Mouse (Mus musculus) limb, embryonic 10.5 days (tissue): ENCODE results near the gene Znrf2. TPM values are rescaled to one million over a fixed set of nuclear protein-coding genes. Genes with fewer than 3 reads are reported as not detected.
"Not testable (repeated sequence)": the region's sequence is repeated elsewhere in the genome, so short reads cannot be mapped to it uniquely, and the experiment has no call there.

Experiments used
- DNase-seq: peaks from one replicate; pipeline ENCODE4 v3.0.0-alpha.2; 2017; ENCODE audit warnings: low spot score
- H3K27ac ChIP-seq: fragments of 300-500 bp; sonication (generic); 2 replicates; pipeline ENCODE4 v1.5.1; 2016; ENCODE audit warnings: mild to moderate bottlenecking
- H3K27me3 ChIP-seq: fragments of 300-500 bp; sonication (generic); 2 replicates; pipeline ENCODE4 v1.6.1; 2016; ENCODE audit warnings: low read depth, mild to moderate bottlenecking; ENCODE audit not compliant: poor library complexity, severe bottlenecking
- H3K36me3 ChIP-seq: fragments of 300-500 bp; sonication (generic); 2 replicates; pipeline ENCODE4 v1.6.1; 2016; ENCODE audit warnings: mild to moderate bottlenecking, moderate library complexity
- H3K4me1 ChIP-seq: fragments of 300-500 bp; sonication (generic); 2 replicates; pipeline ENCODE4 v1.6.1; 2016
- H3K4me3 ChIP-seq: fragments of 300-500 bp; sonication (generic); 2 replicates; pipeline ENCODE4 v1.5.1; 2016; ENCODE audit warnings: mild to moderate bottlenecking, moderate library complexity
- H3K9me3 ChIP-seq: fragments of 300-500 bp; sonication (generic); replicated peaks from 2 replicates; pipeline ENCODE4 v1.6.1; 2016; ENCODE audit warnings: mild to moderate bottlenecking
- WGBS: fragments of 180-500 bp; shearing (Covaris S2); methylation state at CpG from one replicate; pipeline ENCODE4 v1.1.7; 2016; 5-methylcytosine and 5-hydroxymethylcytosine counted together
- polyA plus RNA-seq: library from polyadenylated mRNA; unstranded; fragments of >200 nt; fragmentation: Nextera tagmentation; extraction: Ambion mirVana; gene quantifications from 2 replicates; pipeline ENCODE4 v1.2.1, GENCODE M21; 2016

The Znrf2 gene
- polyA plus RNA-seq, 1 experiment from 2014 or later, result 2.0 TPM

DNA sequence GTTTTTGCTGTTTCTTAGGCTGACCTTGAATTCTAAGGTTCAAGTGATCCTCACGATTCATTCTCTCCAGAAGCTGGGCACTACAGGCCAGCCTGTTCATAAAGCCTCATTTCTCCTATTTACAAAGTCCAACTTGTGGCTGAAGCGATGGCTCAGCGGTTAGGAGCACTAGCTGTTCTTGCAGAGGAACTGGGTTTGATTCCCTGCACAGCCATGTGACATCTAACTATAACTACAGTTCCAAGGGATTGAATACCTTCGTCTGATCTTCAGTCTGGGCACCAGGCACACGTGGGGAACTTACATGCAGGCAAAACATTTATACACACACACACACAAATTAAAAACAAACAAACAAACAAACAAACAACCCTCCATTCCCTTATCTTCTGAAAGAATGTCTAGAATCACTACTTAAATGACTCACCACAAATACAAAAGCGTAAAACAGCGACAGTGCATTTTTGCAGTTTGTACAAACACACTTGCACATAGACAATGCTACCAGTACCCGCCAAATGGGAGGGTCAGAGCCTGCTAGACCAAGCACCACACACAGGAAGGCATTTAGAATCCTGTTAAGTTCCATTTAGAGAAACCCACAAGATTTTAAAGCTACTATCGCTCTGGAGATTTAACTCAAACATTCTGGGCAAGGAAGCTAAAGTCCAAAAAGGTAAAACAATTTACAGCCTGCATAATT lies 1.1 kb upstream of the Znrf2 start:
- DNase-seq, result no peak
- H3K4me3 ChIP-seq, result no peak overlapping the region
- no peaks in the 10 kb centered on the region for H3K36me3 ChIP-seq
- 0 out of 2 replicates have a peak overlapping the region, but pooled peaks have one; percentile 94 for H3K27ac ChIP-seq
- H3K4me1 ChIP-seq, result peaks cover 32% of the 10 kb centered on the region
- no peaks in the 10 kb centered on the region for H3K9me3 ChIP-seq
- WGBS, result 86% methylated on average over 9 of the region's 9 CpGs
- no peaks in the 10 kb centered on the region for H3K27me3 ChIP-seq

DNA sequence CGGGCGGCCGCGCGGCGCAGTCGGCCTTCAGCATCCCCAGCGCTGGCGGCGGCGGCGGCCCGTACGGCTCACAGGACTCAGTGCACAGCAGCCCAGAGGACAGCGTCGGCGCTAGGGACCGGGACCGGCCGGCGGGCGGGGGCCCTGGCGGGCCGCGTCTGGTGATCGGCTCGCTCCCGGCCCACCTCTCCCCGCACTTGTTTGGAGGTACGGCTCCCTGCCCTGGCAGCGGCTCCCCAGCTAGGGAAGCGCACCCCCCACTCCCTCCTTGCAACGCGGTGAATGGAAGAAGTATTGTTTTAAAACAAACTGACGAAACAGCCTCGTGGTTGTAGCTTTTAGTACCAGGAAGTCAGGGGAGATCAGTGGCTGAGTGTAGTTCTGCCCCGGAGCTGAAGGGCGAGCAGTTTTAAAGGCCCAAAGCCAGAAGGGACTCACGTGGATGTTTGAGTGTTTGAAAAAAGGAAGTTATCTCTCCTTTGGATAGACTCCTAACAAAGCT lies 601 bp downstream of the Znrf2 start:
- no peaks in the 10 kb centered on the region for H3K36me3 ChIP-seq
- H3K4me3 ChIP-seq, result peak overlapping the region; percentile 80
- H3K27me3 ChIP-seq, result no peaks in the 10 kb centered on the region
- H3K4me1 ChIP-seq, result peaks cover 34% of the 10 kb centered on the region
- no peaks in the 10 kb centered on the region for H3K9me3 ChIP-seq
- H3K27ac ChIP-seq, result peak overlapping the region; percentile 94
- 9% methylated on average over 39 of the region's 39 CpGs for WGBS
- DNase-seq, result peak; percentile 71

DNA sequence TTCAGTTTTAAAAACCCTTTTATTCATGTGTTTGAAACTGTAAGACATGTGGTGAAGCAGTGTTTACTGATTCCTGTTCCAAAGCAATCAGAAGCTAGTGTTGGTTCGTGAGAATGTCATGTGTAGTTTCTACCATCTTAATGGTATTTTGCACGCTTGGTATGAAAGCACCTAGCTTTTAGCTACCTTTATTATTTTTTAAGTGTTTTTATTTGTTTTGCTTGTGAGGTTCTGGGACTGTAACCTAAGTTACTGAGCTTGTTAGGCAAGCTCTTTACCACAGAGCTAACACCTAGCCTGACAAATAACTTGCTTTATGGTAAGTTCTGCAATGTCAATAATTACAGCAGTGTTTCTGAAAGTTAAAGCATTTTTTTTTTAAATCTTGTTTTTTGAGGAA lies 1.7 kb downstream of the Znrf2 start:
- H3K27ac ChIP-seq, result no peak overlapping the region
- H3K27me3 ChIP-seq, result no peaks in the 10 kb centered on the region
- 0 out of 2 replicates have a peak, but pooled peaks cover 5% of the 10 kb centered on the region for H3K36me3 ChIP-seq
- peak overlapping the region; percentile 80 for H3K4me3 ChIP-seq
- no peak for DNase-seq
- no peaks in the 10 kb centered on the region for H3K9me3 ChIP-seq
- WGBS, result 72% methylated on average over 2 of the region's 2 CpGs
- H3K4me1 ChIP-seq, result peaks cover 34% of the 10 kb centered on the region

DNA sequence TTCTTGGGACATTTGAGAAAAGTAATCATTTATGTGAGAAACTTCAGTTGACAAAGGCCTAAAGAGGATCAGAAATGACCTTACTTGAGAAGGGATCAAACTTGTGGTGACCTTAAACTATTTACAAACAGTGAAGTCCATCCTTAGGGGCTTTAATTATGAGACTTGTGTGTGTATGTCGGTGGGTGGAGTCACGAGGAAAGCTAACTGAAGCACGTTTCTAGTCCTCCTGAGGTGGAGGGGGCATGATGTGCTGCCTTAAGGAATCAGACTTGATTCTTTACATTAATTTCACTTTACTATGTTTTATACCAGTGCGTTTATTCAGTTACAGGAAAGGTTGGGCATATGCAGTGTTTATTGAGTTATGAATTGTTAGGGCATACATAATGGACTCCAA lies 2.6 kb downstream of the Znrf2 start:
- Histone ChIP-seq H3K27ac (no peak overlapping the region), H3K9me3 (no peaks in the 10 kb centered on the region), H3K4me1 (peaks cover 34% of the 10 kb centered on the region), H3K4me3 (no peak overlapping the region), H3K27me3 (no peaks in the 10 kb centered on the region), H3K36me3 (0 out of 2 replicates have a peak, but pooled peaks cover 5% of the 10 kb centered on the region)
- DNase-seq, result no peak
- WGBS, result 36% methylated on average over 4 of the region's 4 CpGs

DNA sequence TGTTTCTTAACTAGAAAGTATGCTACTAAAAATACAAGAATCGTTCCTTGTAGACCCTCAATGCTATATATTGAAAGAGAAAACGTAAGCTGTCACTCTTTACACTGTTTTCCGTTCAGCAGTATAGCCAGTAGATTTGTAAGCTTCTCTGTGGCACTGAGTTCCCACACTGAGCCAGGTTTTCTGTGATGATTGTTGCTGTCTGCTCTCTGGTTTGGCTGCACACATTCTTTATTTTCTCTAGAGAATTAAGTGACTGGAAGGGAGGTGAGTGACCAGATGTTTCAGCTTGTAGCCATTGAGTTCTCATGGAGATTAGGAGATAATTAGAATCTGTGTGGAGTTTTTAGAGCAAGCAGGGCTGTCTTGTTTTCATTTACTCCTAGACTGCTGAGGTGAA lies 3.0 kb downstream of the Znrf2 start:
- no peak for DNase-seq
- Histone ChIP-seq H3K9me3 (no peaks in the 10 kb centered on the region), H3K27ac (no peak overlapping the region), H3K4me3 (no peak overlapping the region), H3K36me3 (0 out of 2 replicates have a peak, but pooled peaks cover 5% of the 10 kb centered on the region), H3K27me3 (no peaks in the 10 kb centered on the region), H3K4me1 (peaks cover 34% of the 10 kb centered on the region)
- 69% methylated on average over 3 of the region's 3 CpGs for WGBS

DNA sequence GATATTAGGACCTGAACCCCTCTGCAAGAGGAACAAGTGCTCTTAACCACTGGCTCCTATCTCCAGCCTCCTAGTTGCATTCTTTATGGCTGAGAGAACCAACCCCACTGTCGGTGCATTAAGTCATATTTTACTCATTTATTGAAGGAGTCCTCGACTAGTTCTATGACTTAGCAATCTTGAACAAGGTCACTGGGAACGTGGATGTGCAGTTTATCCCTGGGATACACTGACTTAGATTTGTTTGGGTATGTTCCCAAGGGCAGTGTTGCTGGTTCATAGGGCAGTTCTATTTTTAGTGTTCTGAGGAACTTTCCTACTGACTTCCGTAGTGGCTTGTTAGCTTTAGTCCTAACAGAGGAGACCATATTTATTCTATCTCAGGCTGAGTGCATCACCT lies 5.6 kb downstream of the Znrf2 start:
- DNase-seq, result no peak
- H3K27me3 ChIP-seq, result no peaks in the 10 kb centered on the region
- no peak overlapping the region for H3K27ac ChIP-seq
- 0 out of 2 replicates have a peak, but pooled peaks cover 5% of the 10 kb centered on the region for H3K36me3 ChIP-seq
- no peaks in the 10 kb centered on the region for H3K9me3 ChIP-seq
- 89% methylated on average over 4 of the region's 4 CpGs for WGBS
- no peak overlapping the region for H3K4me3 ChIP-seq
- peaks cover 28% of the 10 kb centered on the region for H3K4me1 ChIP-seq

DNA sequence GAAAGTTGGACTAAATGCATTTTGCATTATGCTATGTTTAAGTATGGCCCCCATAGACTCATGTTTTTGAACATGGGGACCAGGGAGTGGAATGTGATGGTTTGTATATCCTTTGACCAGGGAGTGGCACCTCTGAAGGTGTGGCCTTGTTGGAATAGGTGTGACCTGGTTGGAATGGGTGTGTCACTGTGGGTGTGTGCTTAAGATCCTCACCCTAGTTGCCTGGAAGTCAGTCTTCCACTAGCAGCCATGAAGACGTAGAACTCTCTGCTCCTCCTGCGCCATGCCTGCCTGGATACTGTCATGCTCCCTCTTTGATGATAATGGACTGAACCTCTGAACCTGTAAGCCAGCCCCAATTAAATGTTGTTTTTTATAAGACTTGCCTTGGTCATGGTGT lies 7.8 kb downstream of the Znrf2 start:
- not testable (repeated sequence) for H3K4me3 ChIP-seq, H3K27ac ChIP-seq, H3K36me3 ChIP-seq, DNase-seq, H3K27me3 ChIP-seq, H3K9me3 ChIP-seq
- peaks cover 11% of the 10 kb centered on the region for H3K4me1 ChIP-seq
- 100% methylated on average over 2 of the region's 2 CpGs for WGBS

DNA sequence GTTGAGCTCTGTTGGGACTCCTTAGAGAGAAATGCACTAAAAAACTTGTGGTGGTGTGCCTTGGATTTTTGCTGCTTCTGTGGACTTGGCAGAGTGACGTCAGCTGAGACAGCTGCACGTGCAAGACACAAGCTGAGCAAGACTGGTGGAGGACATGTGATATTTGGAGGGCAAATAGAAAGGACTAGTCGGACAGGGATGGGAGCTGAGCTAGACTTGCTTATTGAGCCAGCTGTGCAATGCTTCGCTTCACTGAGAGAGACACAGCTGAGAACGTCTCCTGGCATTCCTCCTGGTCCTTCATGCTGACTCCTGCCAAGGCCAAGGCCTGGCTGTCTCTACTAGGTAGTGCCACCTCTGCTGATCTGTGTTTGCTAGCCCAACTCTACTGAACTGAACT lies 10.8 kb downstream of the Znrf2 start:
- Histone ChIP-seq H3K36me3 (0 out of 2 replicates have a peak, but pooled peaks cover 5% of the 10 kb centered on the region), H3K27me3 (no peaks in the 10 kb centered on the region), H3K27ac (no peak overlapping the region), H3K4me1 (peaks cover 11% of the 10 kb centered on the region), H3K9me3 (no peaks in the 10 kb centered on the region), H3K4me3 (no peak overlapping the region)
- 93% methylated on average over 5 of the region's 5 CpGs for WGBS
- no peak for DNase-seq

DNA sequence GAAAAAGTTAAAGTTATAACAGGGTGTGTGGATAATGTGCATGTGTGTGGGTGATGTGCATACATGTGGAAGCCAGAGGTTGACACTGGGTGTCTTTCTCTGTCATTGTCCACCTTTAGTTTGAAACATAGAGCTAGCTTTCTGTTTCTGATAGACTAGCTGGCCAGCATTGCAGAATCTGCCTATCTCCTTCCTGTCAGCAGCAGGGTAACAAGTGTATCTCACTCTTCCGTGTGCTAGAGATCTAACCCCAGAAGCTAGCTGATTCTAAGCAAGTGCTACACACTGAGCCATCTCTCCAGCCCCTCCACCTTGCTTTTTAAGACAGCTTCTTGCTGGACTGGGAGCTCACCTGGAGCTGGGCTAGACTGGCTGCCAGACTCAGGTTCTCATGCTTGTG lies 11.6 kb downstream of the Znrf2 start:
- Histone ChIP-seq H3K4me3 (no peak overlapping the region), H3K27ac (no peak overlapping the region), H3K36me3 (no peaks in the 10 kb centered on the region), H3K27me3 (no peaks in the 10 kb centered on the region), H3K4me1 (peaks cover 11% of the 10 kb centered on the region), H3K9me3 (no peaks in the 10 kb centered on the region)
- DNase-seq, result no peak
- 86% methylated on average over 1 of the region's 1 CpGs for WGBS

DNA sequence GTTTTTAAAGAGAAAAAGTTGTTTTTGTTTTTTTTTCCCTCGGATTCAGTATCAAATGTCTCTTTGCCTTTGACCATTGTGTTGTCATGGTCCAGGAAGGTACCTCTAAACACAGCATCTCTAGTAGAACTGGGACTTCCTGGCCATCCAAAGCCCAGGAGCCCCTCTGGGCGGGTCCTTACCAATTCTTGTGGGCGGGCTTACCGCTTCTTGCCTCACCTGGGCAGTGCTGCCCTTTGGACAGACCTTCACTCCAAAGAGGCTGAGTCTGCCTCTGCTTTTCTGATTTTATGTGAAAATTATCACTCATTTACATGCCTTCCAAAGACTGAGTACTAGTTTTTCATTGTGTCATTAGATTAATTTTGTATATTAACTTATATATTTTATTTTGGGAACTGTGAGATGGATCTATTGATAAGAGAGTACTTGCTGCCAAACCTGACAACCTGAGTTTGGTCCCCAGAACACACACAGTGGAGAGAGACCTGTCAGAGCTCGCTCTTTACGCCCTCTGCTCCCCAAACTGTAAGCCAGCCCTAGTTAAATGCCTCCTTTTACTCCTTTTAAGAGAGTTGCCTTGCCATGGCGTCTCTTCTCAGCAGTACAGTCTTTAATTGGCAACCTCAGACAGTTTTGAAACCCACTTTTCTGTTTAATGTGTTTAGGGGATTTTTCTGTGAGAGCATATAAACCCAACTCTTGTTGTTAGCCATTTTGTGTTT lies 13.5 kb downstream of the Znrf2 start:
- H3K27ac ChIP-seq, result no peak overlapping the region
- H3K9me3 ChIP-seq, result no peaks in the 10 kb centered on the region
- no peak for DNase-seq
- H3K4me3 ChIP-seq, result no peak overlapping the region
- H3K36me3 ChIP-seq, result no peaks in the 10 kb centered on the region
- H3K27me3 ChIP-seq, result no peaks in the 10 kb centered on the region
- 81% methylated on average over 7 of the region's 7 CpGs for WGBS
- peaks cover 11% of the 10 kb centered on the region for H3K4me1 ChIP-seq

DNA sequence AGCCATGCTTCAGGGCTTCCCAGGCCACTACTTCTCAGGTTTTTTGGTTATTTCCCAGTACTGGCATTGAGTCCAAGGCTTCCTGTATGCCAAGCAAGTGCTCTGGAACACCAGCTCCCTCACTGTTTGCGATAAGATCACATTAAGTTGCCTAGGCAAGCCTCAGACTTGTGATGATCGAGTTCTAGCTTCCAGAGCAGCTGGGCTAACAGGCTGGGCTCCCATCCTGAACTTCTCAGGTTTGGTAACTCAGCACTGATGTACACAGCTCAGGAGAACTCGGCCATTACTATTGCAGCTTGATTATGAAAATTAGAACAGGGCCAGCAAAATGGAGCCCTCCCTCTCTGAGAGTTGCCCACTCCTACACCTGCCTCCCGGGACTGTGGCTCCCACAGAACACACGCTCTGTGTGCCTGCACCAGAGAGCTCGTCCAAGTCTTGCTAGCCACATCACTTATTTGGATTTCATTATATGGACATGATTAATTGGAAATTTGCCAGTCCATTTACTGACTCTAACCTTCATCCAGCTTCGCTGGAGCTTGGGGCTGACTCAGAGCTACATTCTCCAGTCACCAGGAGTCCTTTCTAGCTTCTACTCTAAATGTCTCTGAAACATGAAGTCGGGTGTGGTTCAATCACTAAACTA lies 14.5 kb downstream of the Znrf2 start:
- no peak for DNase-seq
- WGBS, result 85% methylated on average over 8 of the region's 8 CpGs
- no peaks in the 10 kb centered on the region for H3K9me3 ChIP-seq

DNA sequence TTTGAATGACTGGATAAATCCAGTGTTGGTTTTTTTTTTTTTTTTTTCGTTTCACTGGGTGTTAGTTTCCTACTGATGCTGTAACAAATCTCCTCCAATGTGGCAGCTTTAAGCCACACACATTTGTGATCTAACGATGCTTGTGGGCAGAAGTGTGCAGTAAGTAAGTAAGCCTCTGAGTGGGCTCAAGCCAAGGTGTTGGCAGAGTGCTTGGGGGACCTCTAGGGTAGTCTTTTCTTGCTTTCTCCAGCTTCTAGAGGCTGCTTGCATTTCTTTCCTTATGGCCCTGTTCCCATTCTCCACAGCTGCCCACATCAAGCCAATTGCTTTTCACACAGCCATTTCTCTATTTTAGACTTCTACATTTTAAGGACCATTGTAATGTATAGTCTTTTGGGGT lies 16.7 kb downstream of the Znrf2 start:
- Histone ChIP-seq H3K27ac (no peak overlapping the region), H3K36me3 (no peaks in the 10 kb centered on the region), H3K9me3 (no peaks in the 10 kb centered on the region), H3K4me1 (peaks cover 11% of the 10 kb centered on the region), H3K4me3 (no peak overlapping the region), H3K27me3 (no peaks in the 10 kb centered on the region)
- 68% methylated on average over 2 of the region's 2 CpGs for WGBS
- DNase-seq, result no peak

More for the DNA sequence above, 14.5 kb downstream of the Znrf2 start:
- Histone ChIP-seq H3K4me3 (no peak overlapping the region), H3K36me3 (no peaks in the 10 kb centered on the region), H3K27me3 (no peaks in the 10 kb centered on the region), H3K4me1 (peaks cover 11% of the 10 kb centered on the region), H3K27ac (no peak overlapping the region)

DNA sequence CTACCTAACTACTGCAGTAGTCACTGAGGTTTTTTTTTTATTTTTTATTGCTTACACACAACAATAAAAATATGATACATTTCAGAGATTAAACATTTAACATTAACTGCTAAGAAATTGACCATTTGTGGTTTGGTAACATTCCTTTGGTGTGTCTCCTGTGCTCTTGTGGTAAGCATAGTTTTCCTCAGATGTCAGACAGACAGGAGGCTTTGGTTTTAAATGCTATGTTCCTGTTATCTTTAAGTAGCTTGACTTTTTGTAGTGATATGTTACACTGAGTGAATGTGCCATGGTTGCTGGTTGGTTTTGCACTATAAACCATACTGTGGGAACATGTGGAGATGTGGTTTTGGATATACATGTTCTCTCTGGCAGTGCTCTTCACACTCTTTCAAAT lies 19.9 kb downstream of the Znrf2 start:
- H3K4me1 ChIP-seq, result no peaks in the 10 kb centered on the region
- no peak overlapping the region for H3K27ac ChIP-seq
- H3K4me3 ChIP-seq, result no peak overlapping the region
- no peaks in the 10 kb centered on the region; the same call in 1 of the 2 replicates for H3K9me3 ChIP-seq
- H3K27me3 ChIP-seq, result no peaks in the 10 kb centered on the region
- DNase-seq, result no peak
- H3K36me3 ChIP-seq, result no peaks in the 10 kb centered on the region
